Mouse (Mus musculus) heart, embryonic 12.5 days (tissue): ENCODE measurements at regions not wholly inside any gene's neighbourhood (a gene's known extent, or its start where the extent isn't known, plus 50 kb on each side); places are given as distances from the start of the nearest gene placed in this dataset.

Experiments
- ATAC-seq: fragments of 200-750 bp; cut with Nextera tagmentation; 2 replicates; pipeline ENCODE4 v1.8.0; 2017; ENCODE audit warnings: moderate TSS enrichment, moderate library complexity; ENCODE audit not compliant: insufficient number of reproducible peaks, low FRiP score
- H3K27ac ChIP-seq: fragments of 300-500 bp; sonication (generic); 2 replicates; pipeline ENCODE4 v1.5.1; 2016; ENCODE audit warnings: mild to moderate bottlenecking, moderate library complexity; ENCODE audit not compliant: poor library complexity, severe bottlenecking
- H3K27me3 ChIP-seq: fragments of 300-500 bp; sonication (generic); replicated peaks from 2 replicates; pipeline ENCODE4 v1.6.1; 2016; ENCODE audit warnings: mild to moderate bottlenecking, moderate library complexity
- H3K36me3 ChIP-seq: fragments of 300-500 bp; sonication (generic); 2 replicates; pipeline ENCODE4 v1.6.1; 2016; ENCODE audit warnings: mild to moderate bottlenecking, moderate library complexity
- H3K4me1 ChIP-seq: fragments of 300-500 bp; sonication (generic); replicated peaks from 2 replicates; pipeline ENCODE4 v1.6.1; 2016; ENCODE audit warnings: mild to moderate bottlenecking
- H3K4me2 ChIP-seq: fragments of 300-500 bp; sonication (generic); 2 replicates; pipeline ENCODE4 v1.6.1; 2016; ENCODE audit warnings: mild to moderate bottlenecking, moderate library complexity
- H3K4me3 ChIP-seq: fragments of 300-500 bp; sonication (generic); 2 replicates; pipeline ENCODE4 v1.5.1; 2016; ENCODE audit warnings: mild to moderate bottlenecking
- H3K9ac ChIP-seq: fragments of 300-500 bp; sonication (generic); 2 replicates; pipeline ENCODE4 v1.6.1; 2016; ENCODE audit warnings: mild to moderate bottlenecking, moderate library complexity
- H3K9me3 ChIP-seq: fragments of 300-500 bp; sonication (generic); replicated peaks from 2 replicates; pipeline ENCODE4 v1.6.1; 2016; ENCODE audit warnings: mild to moderate bottlenecking, moderate library complexity
- WGBS: fragments of 180-500 bp; shearing (Covaris S2); methylation state at CpG from one replicate; pipeline ENCODE4 v1.1.7; 2016; 5-methylcytosine and 5-hydroxymethylcytosine counted together

DNA sequence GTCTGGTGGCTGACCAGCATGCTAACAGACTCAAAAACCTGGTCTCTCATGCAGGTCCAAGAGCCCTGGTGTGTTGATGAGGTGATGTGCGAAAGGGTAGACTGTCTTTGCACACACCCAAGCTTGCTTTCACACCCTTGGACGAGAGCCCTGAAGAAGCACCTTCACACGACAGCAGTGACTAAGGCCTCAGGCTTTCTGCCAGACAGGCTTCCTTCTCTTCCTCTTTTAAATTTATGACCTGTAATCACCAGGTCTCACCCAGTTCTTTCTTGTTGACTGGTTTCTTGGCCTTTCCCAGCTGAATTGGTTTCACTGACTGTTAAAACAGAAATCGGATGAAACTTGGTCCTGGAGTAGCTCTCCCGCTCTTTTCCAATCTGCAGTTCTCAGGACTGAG lies 210.5 kb upstream of the Egln3 start:
- Histone ChIP-seq H3K9me3 (no peaks in the 10 kb centered on the region), H3K4me2 (no peak overlapping the region), H3K4me1 (no peaks in the 10 kb centered on the region), H3K9ac (no peak overlapping the region), H3K27me3 (peaks cover 4% of the 10 kb centered on the region; the same call in 1 of the 2 replicates), H3K4me3 (no peak overlapping the region), H3K36me3 (no peaks in the 10 kb centered on the region), H3K27ac (no peak overlapping the region)
- WGBS: 85% methylated on average over 5 of the region's 5 CpGs
- ATAC-seq: no peak

DNA sequence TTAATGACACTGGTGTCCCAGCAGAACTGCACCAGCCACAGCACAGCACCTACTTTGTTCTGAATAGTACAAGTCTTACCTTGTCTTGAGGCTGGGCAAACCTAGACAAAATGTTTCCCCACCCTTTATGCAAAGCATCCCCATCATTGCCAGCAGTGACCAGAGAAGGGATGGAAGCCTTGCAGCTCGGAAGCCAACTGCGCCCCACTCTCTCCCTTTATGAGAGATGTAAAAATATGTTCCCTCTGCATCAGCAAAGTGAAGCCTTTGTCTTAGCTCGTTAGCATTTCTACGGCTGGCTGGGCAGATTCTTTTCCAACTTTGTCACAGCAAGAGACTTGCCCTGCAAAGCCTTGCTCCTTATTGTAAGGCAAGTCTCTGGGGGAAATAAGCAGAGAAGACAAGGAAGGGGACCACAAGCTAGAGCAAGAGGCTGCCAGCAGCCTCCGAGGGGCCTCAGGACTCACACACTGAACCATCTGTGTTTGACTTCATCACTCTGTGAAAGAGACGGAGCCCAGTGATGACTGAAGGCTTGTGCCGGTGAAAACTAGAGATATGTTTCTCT lies 206.5 kb upstream of the Egln3 start:
- Histone ChIP-seq H3K9me3 (no peaks in the 10 kb centered on the region), H3K4me2 (no peak overlapping the region), H3K4me1 (peaks cover 7% of the 10 kb centered on the region), H3K36me3 (no peaks in the 10 kb centered on the region), H3K4me3 (no peak overlapping the region), H3K27me3 (peaks cover 4% of the 10 kb centered on the region; the same call in 1 of the 2 replicates), H3K9ac (no peak overlapping the region), H3K27ac (no peak overlapping the region)
- no peak for ATAC-seq
- 68% methylated on average over 7 of the region's 7 CpGs for WGBS

DNA sequence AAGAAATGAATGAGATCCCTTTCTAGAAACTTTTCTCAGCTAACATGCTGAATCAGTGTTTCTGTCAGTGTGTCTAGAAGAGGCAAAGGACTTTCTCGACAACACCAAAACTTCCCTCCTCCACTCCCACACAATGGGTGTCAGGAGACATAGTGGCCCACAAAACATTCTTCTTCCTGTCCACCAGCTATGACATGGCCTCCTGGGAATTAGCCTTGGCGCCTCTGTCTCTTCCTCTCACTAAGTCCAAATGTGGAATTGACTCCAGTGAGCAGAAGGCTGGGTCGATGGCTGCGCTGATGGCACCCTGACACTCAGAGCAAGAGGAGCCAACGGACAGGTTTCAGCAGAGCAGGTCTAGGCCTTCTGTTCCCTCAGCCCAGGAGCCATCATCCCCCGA lies 205.2 kb upstream of the Egln3 start:
- Histone ChIP-seq H3K27me3 (no peaks in the 10 kb centered on the region), H3K36me3 (no peaks in the 10 kb centered on the region), H3K4me2 (no peak overlapping the region), H3K4me3 (no peak overlapping the region), H3K4me1 (peaks cover 14% of the 10 kb centered on the region), H3K9me3 (no peaks in the 10 kb centered on the region), H3K27ac (no peak overlapping the region), H3K9ac (no peak overlapping the region)
- no peak for ATAC-seq
- 79% methylated on average over 6 of the region's 6 CpGs for WGBS

DNA sequence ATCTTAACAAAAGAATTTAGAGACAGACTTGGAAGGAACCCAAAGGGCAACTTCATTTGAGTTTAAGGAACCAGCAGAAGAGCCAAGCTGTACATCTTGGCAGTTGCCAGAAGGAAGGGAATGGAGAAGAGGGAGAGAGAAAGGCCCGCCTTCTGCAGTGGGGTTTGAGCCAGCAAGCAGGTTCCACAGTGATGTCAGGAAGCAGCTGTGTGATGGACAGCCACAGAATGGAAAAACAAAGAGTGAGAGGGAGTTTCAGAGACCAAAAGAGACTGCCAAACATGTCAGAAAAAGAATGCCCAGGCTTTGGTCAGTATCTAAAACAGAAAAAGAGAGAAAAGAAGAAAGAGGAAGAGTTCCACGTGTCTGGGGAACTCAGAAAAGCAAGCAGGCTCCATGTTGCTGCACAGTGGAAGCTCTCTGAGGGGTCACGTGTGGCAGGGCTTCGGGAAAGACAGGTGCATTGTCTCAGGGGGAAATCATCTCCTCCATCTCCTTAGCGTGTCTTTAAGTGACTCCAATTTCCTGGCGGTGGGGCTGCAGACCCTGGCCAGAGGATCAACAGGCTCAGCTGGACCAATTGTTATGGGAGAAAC lies 203.7 kb upstream of the Egln3 start:
- ATAC-seq: no peak
- Histone ChIP-seq H3K9ac (no peak overlapping the region), H3K4me2 (no peak overlapping the region), H3K4me3 (no peak overlapping the region), H3K27ac (no peak overlapping the region), H3K27me3 (no peaks in the 10 kb centered on the region), H3K4me1 (peaks cover 14% of the 10 kb centered on the region), H3K9me3 (peaks cover 4% of the 10 kb centered on the region; the same call in 1 of the 2 replicates), H3K36me3 (no peaks in the 10 kb centered on the region)
- 56% methylated on average over 6 of the region's 6 CpGs for WGBS

DNA sequence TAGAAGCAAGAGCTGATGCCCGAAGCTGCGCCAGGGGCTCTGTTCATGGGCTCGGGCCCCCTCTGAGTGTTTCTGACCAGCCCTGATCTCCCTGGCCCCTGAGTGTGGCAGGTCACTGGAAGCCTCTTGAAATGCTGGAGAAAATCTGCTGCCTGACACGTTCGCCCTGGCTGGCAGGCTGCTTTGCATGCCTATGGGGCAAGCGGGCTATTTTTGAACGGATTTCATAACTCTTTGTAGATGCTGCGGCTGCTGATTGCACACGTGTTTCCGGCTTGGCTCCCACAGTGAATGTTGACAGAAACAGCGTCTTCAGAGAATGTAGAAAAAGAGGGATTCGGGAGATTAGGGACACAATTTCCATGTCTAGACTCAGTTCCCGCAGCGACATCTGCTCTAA lies 201.4 kb upstream of the Egln3 start:
- peak overlapping the region; percentile 53 for H3K4me2 ChIP-seq
- no peaks in the 10 kb centered on the region for H3K27me3 ChIP-seq
- H3K4me3 ChIP-seq: peak overlapping the region; percentile 11; the same call in 1 of the 2 replicates
- ATAC-seq: peak; percentile 42; the same call in 1 of the 2 replicates
- H3K9ac ChIP-seq: peak overlapping the region; percentile 6; the same call in 1 of the 2 replicates
- WGBS: 28% methylated on average over 14 of the region's 14 CpGs
- H3K27ac ChIP-seq: peak overlapping the region; percentile 61
- H3K4me1 ChIP-seq: peaks cover 14% of the 10 kb centered on the region
- peaks cover 4% of the 10 kb centered on the region; the same call in 1 of the 2 replicates for H3K9me3 ChIP-seq
- H3K36me3 ChIP-seq: no peaks in the 10 kb centered on the region

DNA sequence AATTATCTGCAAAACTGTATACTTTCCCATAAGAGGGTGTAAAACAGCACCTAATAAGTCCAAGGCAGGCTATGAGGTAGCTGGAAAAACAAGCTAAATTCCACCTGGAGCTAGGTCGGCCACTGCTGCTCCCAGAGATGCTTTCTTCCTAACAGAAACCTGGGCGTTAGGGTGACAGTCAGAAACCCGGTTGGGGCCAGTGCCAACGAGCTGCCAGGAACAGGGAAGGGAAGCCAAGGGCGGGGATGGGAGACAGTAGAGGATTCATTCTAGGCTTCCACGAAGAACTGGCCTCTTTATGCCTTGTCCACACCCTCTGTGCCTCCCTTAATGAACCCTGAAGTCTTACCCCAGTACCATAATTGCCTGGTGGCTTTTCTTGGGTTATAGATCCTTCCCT lies 198.9 kb upstream of the Egln3 start:
- Histone ChIP-seq H3K4me2 (no peak overlapping the region), H3K27me3 (no peaks in the 10 kb centered on the region), H3K27ac (no peak overlapping the region), H3K9me3 (peaks cover 4% of the 10 kb centered on the region; the same call in 1 of the 2 replicates), H3K9ac (no peak overlapping the region), H3K4me1 (peaks cover 14% of the 10 kb centered on the region), H3K4me3 (no peak overlapping the region), H3K36me3 (no peaks in the 10 kb centered on the region)
- ATAC-seq: no peak
- 74% methylated on average over 6 of the region's 6 CpGs for WGBS

DNA sequence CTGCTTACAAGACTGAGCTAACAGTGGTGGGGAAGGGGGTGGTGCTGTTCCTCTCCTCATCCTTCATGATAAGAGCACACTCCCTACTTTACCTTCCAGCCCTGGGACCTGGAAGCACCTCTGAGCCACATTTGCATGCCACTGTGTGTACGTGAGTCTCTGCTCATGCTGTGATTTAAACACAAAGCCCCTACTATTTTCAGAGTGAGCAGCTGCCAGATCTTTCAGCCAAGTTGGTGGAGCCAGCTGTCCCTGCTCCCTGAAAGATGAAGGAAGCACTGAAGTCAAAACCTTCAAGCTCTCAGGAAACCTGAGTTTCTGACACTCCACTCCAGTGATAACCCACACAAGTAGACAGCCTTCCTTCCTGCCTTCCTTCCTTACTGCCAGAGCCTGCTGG lies 198.0 kb upstream of the Egln3 start:
- peaks cover 4% of the 10 kb centered on the region; the same call in 1 of the 2 replicates for H3K9me3 ChIP-seq
- H3K36me3 ChIP-seq: no peaks in the 10 kb centered on the region
- no peak overlapping the region for H3K9ac ChIP-seq
- H3K4me1 ChIP-seq: peaks cover 22% of the 10 kb centered on the region
- H3K4me2 ChIP-seq: no peak overlapping the region
- no peaks in the 10 kb centered on the region for H3K27me3 ChIP-seq
- ATAC-seq: no peak
- 35% methylated on average over 1 of the region's 1 CpGs for WGBS
- H3K4me3 ChIP-seq: no peak overlapping the region
- 0 out of 2 replicates have a peak overlapping the region, but pooled peaks have one; percentile 22 for H3K27ac ChIP-seq

DNA sequence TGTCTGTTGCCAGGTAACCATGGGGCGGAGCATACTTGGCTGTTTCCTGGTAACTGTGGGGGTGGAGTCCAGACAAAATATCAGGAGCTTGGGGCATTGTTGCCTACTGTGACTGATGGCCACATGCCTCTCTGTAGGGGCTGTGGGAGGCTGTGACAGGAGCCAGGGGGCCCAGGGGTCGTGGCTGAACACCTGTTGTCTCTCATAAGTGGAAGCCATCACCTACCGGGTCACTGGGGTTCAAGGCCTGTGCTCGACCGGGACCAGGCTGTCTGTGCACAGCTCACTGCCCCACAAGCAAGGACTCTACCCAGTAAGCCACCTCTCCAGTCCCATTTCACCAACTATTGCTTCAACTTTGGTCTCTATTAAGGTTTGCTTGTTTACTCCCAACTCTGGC lies 196.4 kb upstream of the Egln3 start:
- Histone ChIP-seq H3K9me3 (peaks cover 4% of the 10 kb centered on the region; the same call in 1 of the 2 replicates), H3K4me1 (peaks cover 19% of the 10 kb centered on the region), H3K9ac (no peak overlapping the region), H3K27me3 (no peaks in the 10 kb centered on the region), H3K4me2 (no peak overlapping the region), H3K27ac (no peak overlapping the region), H3K36me3 (no peaks in the 10 kb centered on the region), H3K4me3 (no peak overlapping the region)
- WGBS: 90% methylated on average over 5 of the region's 5 CpGs
- ATAC-seq: no peak

DNA sequence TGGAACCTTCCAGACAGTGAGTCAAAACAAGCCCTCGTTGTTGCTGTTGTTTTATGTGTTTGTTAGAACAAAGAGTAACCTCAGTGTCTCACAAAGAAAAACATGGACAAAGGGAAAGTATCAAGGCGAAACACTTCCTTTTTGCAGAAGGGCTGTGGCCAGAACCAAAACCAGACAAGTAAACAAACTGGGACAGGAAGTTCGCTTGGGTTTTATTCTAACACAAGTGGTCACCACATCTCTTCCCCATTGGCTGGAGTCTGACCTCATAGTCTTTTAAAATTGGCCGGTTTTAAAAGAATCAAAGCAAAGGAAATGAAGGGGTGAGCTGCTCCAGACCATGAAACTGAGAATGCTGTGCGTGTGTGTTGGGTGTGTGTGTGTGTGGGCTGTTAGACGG lies 194.4 kb upstream of the Egln3 start:
- no peak overlapping the region for H3K9ac ChIP-seq
- H3K27me3 ChIP-seq: no peaks in the 10 kb centered on the region
- peaks cover 12% of the 10 kb centered on the region; the same call in 1 of the 2 replicates for H3K4me1 ChIP-seq
- ATAC-seq: no peak
- H3K27ac ChIP-seq: no peak overlapping the region
- H3K36me3 ChIP-seq: no peaks in the 10 kb centered on the region
- no peak overlapping the region for H3K4me2 ChIP-seq
- WGBS: 68% methylated on average over 6 of the region's 6 CpGs
- no peak overlapping the region for H3K4me3 ChIP-seq
- H3K9me3 ChIP-seq: no peaks in the 10 kb centered on the region; the same call in none of the 2 replicates

DNA sequence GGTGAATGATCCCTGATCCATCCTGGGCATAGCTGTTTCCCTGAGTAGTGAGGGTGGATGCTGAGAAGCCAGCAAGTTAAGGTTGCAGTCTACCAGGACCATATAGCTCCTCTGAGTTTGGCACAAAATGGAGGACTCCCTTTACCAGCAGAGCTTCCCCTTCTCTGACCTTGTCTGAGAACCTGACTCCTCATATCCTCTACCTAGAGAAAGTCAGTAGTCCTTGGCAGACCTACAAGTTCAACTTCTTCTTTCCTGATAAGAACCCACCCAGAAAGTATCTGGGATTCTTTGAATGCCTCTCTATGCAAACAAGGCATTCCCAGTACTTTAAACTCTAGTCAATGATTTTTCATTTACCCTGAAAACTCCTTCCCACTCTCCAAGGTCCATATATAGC lies 193.3 kb upstream of the Egln3 start:
- Histone ChIP-seq H3K36me3 (no peaks in the 10 kb centered on the region), H3K4me1 (peaks cover 12% of the 10 kb centered on the region; the same call in 1 of the 2 replicates), H3K4me2 (no peak overlapping the region), H3K9ac (no peak overlapping the region), H3K27ac (no peak overlapping the region), H3K9me3 (no peaks in the 10 kb centered on the region; the same call in none of the 2 replicates), H3K27me3 (no peaks in the 10 kb centered on the region), H3K4me3 (no peak overlapping the region)
- ATAC-seq: no peak

DNA sequence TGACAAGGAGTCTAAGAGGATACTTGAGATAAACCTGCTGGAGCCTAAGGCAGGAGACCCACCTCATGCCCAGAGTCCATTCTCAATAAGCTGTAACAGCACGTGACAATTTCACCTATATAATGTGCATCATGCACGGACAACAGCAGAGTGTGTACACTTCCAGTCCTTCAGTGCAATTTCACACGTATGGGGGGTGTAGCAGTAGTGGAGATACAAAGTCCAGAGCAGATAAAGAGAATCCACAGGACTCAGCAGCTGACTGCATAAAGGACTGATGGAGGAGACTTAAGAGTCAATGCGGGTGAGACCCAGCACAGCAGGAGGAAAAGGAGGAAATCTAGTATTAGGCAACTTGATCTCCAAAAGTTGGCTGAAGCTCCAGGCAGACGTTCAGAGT lies 192.7 kb upstream of the Egln3 start:
- H3K9ac ChIP-seq: no peak overlapping the region
- 47% methylated on average over 5 of the region's 5 CpGs for WGBS
- H3K4me3 ChIP-seq: no peak overlapping the region
- H3K27ac ChIP-seq: no peak overlapping the region
- H3K27me3 ChIP-seq: no peaks in the 10 kb centered on the region
- peaks cover 12% of the 10 kb centered on the region; the same call in 1 of the 2 replicates for H3K4me1 ChIP-seq
- H3K9me3 ChIP-seq: no peaks in the 10 kb centered on the region; the same call in none of the 2 replicates
- ATAC-seq: no peak
- no peaks in the 10 kb centered on the region for H3K36me3 ChIP-seq
- no peak overlapping the region for H3K4me2 ChIP-seq
